Mouse (Mus musculus) cerebellum, adult 8-10 months (tissue): ENCODE measurements around the gene P4ha1.
"Not testable (repeated sequence)": the region's sequence is repeated elsewhere in the genome, so short reads cannot be mapped to it uniquely, and the experiment has no call there.

ENCODE experiments used
- DNase-seq: peaks from one replicate; pipeline ENCODE4 v3.0.0; 2022

Gene P4ha1

DNA sequence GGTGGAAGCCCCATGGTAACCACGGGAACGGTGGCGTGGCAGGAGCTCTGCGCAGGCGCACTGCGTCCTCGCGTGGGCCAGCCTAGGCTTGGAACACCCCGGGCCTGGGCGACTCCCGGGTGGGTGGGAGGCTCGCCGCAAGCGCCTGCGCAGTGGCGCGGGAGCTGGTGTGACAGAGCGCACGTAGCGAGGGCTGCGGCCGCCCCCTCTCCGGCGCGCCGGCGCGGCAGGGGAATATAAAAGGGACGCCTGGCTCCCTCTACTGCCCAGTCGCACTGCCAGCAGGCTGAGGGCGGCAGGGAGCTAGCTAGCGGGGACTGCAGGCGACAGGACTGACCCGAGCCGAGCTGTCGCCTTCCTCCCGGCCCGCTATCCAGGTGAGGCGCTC lies at the start of gene P4ha1:
Gene P4ha1, plus strand, starts transcription at position 197 of the 388 bp plus-strand sequence.
- peak; percentile 98 for DNase-seq

GRCm38 (mm10) chr10:59275745-59276144 lies 47.4 kb upstream of the P4ha1 start:
- DNase-seq, result no peak

- no peak for DNase-seq
These were observed 46.0 kb upstream of the P4ha1 start for GRCm38 (mm10) chr10:59277116-59277515.

DNA sequence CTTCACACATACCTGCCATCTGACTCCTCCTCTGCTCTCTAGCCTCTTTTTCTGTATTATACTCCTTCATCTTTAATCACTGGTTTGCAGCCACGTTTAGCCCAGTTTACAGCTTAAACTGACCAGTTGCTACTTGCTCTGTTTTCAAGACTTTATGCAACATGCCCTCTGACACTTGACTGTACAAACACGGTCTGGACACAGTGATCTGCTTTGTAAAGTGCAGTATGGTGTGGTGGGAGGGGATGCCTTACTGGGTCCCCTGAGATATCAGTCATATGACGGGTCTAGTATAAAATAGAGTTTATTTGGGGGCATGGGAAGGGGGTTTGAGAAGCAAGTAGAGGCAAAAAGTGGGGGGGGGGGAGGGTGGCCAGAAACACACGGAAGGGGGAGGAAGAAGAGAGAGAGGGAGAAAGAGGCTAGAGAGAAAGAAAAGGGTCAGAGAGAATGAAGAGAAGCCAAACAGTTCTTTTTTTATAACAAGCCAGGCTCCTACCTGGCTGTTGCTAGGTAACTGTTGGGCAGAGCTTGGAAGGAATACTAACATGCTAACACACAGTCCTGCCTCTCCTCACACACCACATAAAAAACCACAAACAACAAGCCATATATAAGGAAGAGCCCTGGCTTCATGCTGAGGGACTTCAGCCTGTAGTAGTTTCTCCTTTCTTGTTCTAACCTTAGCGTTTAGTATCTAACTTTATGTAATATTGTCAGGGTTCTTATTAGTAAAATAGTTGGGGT lies 45.2 kb upstream of the P4ha1 start:
- DNase-seq, result no peak

DNA sequence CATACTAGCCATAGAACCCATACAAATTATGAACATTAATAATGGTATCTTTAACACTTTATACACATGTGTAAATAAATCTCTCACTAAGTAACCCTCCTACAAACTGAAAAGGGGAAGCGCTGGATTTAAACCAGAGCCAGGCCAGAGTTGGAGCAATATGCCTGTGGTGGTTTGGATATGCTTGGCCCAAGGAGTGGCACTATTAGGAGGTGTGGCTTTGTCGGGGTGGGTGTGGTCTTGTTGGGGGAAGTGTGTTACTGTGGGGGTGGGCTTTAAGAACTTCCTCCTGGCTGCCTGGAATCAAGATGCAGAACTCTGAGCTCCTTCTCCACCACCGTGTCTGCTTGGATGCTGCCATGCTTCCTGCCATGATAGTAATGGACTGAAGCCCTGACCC lies 39.9 kb upstream of the P4ha1 start:
- DNase-seq, result no peak

GRCm38 (mm10) chr10:59283749-59284148 lies 39.3 kb upstream of the P4ha1 start:
- no peak for DNase-seq

GRCm38 (mm10) chr10:59285530-59285929 lies 37.6 kb upstream of the P4ha1 start:
- no peak for DNase-seq

- no peak for DNase-seq
These were observed 35.8 kb upstream of the P4ha1 start for GRCm38 (mm10) chr10:59287251-59287650.

DNA sequence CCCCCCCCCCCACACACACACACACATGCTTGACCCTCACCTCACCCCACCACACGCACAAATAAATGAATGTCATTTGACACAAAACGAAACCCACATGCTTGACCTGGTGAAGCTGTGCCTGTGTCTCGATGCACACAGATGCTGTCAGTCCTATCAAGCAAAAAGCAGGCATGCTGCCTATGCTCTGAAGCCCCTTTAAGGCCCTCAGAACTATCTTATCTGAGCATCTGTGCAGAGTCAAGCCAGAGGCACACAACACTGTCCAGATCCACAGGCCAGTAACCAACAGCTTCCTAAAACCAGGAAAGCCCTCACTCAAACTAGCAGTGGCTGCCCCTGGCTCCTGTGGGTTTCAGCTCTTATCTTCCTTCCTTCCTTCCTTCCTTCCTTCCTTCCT lies 35.4 kb upstream of the P4ha1 start:
- DNase-seq, result no peak

DNA sequence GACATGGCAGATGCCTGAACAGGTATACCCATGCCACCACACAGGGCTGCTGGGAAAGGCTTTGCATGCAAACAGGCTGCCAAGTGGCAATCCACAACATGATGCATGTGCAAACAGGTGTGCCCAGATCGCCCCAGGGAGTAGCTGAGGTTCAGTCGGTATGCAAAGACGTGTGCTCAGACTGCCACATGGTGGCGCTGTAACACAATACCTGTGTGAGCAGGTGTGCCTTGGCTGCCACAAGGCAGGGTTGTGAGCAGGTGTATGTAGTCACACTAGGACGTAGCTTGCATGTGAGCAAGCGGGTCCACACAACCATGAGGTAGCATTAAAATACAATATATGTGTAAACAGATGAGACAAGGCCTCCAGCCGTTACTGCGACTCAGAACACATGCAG lies 34.0 kb upstream of the P4ha1 start:
- DNase-seq, result no peak

- no peak for DNase-seq
These were observed 31.6 kb upstream of the P4ha1 start for GRCm38 (mm10) chr10:59291536-59291935.

DNA sequence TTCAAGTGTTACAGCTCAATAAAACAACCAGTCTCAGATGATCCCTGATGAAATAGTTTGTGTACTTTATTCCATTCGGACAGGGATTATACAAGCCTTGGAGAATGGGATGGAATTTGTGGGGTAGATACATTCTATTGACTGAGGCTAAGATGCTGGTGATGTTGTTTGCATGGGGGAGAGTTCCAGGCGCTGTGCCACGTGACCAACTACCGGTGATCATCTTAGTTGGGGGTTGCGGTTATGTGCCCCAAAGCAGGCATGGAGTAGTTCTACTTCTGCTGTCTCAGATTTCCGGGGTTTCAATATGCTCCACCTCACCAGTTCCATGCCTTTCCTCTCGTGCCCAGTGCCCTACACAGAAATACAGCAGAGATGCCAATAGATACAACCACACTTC lies 31.0 kb upstream of the P4ha1 start:
- DNase-seq, result no peak

- DNase-seq, result peak; percentile 64
These were observed 30.5 kb upstream of the P4ha1 start for GRCm38 (mm10) chr10:59292558-59292957.

DNA sequence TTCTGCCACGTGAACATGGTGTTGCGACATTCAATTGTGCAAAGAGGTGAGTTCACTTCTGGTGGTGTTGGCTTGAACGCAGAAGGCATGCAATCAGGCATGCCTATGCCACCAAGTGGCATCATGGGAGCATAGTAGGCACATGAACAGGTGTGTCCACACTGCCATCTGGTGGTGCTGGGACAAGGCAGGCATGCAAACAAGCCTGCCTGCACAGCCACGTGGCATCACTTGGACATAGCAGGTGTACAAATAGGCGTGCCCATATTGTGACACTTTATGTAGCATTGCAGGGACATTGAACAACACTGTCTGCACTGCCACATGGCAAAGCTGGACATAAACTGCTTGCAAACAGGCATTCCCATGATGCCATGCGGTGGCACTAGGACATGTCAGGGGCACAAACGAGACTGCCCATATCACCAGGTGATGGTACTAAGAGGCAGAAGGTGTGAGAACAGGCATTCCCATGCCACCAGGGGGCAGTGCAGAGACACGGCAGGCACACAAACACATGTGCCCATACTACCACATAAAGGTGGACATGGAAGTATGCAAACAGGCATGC lies 27.8 kb upstream of the P4ha1 start:
- peak; percentile 38 for DNase-seq

GRCm38 (mm10) chr10:59296261-59296660 lies 26.8 kb upstream of the P4ha1 start:
- peak; percentile 36 for DNase-seq

- not testable (repeated sequence) for DNase-seq
These were observed 20.4 kb upstream of the P4ha1 start for GRCm38 (mm10) chr10:59302671-59303070.

DNA sequence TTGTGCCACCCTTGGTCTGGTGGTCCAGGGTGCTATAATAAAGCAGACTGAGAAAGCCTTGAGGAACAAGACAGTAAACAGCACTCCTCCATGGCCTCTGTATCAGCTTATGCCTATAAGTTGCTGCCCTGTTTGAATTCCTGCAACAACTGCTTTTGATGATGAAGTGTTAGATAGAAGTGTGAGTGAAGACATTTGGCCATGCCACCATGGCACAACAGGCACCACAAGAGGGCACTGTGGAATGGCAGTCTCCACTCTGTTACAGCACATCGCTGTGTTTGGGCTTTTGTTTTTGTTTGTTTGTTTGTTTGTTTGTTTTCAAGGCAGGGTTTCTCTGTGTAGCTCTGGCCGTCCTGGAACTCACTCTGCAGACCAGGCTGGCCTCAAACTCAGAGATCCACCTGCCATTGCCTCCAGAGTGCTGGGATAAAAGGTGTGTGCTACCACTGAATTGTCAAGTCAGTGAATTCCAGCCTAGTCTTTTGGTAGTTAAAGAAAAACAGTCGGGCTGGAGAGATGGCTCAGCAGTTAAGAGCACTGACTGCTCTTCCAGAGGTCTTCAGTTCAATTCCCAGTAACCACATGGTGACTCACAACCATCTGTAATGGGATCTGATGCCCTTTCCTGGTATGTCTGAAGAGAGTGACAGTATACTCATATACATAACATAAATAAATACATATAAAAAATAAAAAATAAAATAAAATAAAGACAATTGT lies 13.9 kb upstream of the P4ha1 start:
- peak; percentile 38 for DNase-seq

DNA sequence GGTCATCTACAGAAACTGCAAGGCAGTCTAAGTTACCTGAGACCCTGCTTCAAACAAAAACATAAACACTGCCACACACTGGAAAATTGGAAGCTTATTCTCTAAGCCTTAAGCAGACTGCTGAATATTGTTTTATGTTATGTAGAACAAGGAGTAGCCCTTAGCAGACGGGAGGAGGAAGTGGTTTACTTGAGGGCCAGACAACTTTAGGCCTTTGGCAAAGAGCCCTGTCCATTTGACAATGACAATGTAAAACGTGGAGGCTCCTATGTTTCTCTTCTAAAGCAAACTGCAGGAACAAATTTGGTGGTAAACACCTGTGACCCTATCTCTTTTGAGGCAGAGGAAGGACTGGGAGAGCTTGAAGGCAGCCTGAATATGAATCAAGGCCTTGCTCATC lies 13.0 kb upstream of the P4ha1 start:
- DNase-seq, result no peak

DNA sequence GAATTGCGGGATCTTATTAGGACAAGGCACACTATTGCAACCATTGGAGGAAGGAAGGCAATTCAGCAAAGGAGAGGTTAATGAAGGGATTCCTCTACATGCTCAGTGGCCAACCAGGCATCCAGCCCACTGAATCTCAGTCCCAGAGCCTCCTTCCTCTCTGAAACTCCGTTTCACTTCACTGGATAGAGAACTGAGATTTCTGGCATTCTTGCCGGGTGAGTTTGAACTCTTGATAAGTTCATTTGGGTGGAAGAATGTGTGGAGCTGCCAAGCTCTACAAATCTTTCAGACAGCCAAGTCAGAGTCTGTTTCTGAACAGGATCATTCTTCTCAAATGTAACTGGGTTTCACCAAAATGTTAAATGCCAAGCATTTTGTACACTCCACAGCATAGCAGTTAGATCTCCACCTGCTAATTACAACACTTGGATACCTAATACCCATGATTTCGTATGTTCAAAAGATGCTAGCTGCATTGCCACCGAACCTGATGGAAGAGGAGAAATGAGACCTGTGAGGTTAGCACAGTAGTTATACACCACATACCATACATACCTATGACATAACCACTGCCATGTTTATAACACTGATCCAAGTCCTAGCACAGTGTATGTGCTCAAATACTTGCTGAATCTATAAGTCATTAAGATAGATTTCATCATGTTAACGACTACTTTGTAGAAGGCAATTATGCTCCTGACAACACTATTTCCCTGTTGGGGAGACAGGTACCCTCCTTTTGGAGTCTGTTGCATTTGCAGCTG lies 12.2 kb upstream of the P4ha1 start:
- DNase-seq, result no peak

- DNase-seq, result no peak
These were observed 11.2 kb upstream of the P4ha1 start for GRCm38 (mm10) chr10:59311881-59312280.

- no peak for DNase-seq
These were observed 2.0 kb upstream of the P4ha1 start for GRCm38 (mm10) chr10:59321112-59321511.

GRCm38 (mm10) chr10:59322271-59322670 lies 825 bp upstream of the P4ha1 start:
- no peak for DNase-seq

- DNase-seq, result no peak
These were observed 529 bp downstream of the P4ha1 start for GRCm38 (mm10) chr10:59323488-59324161.
